Mouse (Mus musculus) MEL (cell line): Measurements from ENCODE around the gene Dip2a.

Experiments used
- CHD2 ChIP-seq: IDR thresholded peaks from 2 replicates; pipeline ENCODE4 v1.6.1; 2011; ENCODE audit warnings: low read length, improper control_type of control experiment
- CTCF ChIP-seq, 3 experiments: IDR thresholded peaks in 2 of 3; conservative IDR thresholded peaks in 1 of 3; 2 replicates each; pipeline ENCODE4 v1.5.1; 2011 to 2012; ENCODE audit warnings: low read length in 3 of 3, low read depth in 2 of 3, mild to moderate bottlenecking in 2 of 3, improper control_type of control experiment in 1 of 3, inconsistent platforms in 1 of 3, mixed read lengths in 1 of 3, moderate library complexity in 1 of 3; ENCODE audit not compliant: control insufficient read depth in 1 of 3, insufficient read depth in 1 of 3, poor library complexity in 1 of 3, severe bottlenecking in 1 of 3
- EP300 ChIP-seq, 2 experiments: IDR thresholded peaks; 2 replicates each; pipeline ENCODE4 v1.6.1; 2011; ENCODE audit warnings: improper control_type of control experiment in 2 of 2, low read length in 2 of 2, low read depth in 1 of 2, mild to moderate bottlenecking in 1 of 2
- MAFK ChIP-seq: IDR thresholded peaks from 2 replicates; pipeline ENCODE4 v1.6.1; 2011; ENCODE audit warnings: low read depth, mild to moderate bottlenecking, low read length, improper control_type of control experiment, borderline replicate concordance
- MEF2A ChIP-seq: IDR thresholded peaks from 2 replicates; pipeline ENCODE4 v1.6.1; 2014; ENCODE audit warnings: low read depth, mild to moderate bottlenecking, inconsistent platforms, low read length, improper control_type of control experiment; ENCODE audit not compliant: poor library complexity, insufficient replicate concordance, severe bottlenecking; ENCODE audit errors: extremely low read depth
- RCOR1 ChIP-seq: IDR thresholded peaks from 2 replicates; pipeline ENCODE4 v1.6.1; 2012; ENCODE audit warnings: low read depth, mild to moderate bottlenecking, inconsistent platforms, low read length, improper control_type of control experiment
- TCF12 ChIP-seq: IDR thresholded peaks from 2 replicates; pipeline ENCODE4 v1.6.1; 2014; ENCODE audit warnings: low read depth, mild to moderate bottlenecking, inconsistent platforms, low read length, improper control_type of control experiment, moderate library complexity

DNA sequence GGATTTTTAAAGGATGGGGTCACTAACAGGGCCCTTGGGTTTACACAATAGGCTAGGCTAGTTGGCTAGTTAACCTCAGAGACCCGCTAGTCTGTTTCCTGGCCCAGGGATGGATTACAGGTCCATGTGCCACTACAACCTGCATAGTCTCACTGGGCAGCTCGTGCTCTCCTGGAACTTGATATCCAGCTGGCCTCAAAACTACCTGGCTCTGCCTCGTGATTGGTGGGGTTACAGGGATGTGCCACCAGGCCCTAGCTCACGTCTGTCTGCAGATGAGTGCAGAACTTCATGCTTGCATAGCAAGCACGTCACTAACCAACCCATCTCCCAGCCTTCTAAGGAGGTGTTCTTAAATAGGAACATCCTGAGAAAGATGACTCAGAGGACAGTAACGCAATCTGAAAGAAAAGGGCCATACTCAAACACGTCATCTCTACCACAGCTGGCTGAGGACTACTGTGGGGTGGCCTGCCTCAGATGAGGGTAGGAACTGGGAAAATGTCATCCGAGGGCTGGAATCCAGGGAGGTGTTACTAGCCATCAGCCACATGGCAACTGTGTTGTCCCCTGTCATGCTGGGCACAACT lies 12.3 kb upstream of the Dip2a start:
- TF ChIP-seq MAFK (no peak), TCF12 (no peak), MEF2A (no peak), EP300 (IDR thresholded peaks at IDR 0.05; ENCODE audit: low read depth in 1 of 2, low read length in 2 of 2) (no peak), CHD2 (no peak), CTCF (IDR thresholded peaks at IDR 0.05 in 2 of 3, conservative IDR thresholded peaks at IDR 0.05 in 1 of 3; ENCODE audit: control insufficient read depth in 1 of 3, insufficient read depth in 1 of 3, low read depth in 2 of 3, low read length in 3 of 3, poor library complexity in 1 of 3, severe bottlenecking in 1 of 3) (no peak), RCOR1 (no peak)
